Mouse (Mus musculus) embryonic fibroblast, embryonic 13.5 days (primary cell): ENCODE measurements at regions not wholly inside any gene's neighbourhood (a gene's known extent, or its start where the extent isn't known, plus 50 kb on each side); places are given as distances from the start of the nearest gene placed in this dataset.

ENCODE experiments used
- H3K27ac ChIP-seq: 2 replicates; pipeline ENCODE4 v1.5.1; 2012; ENCODE audit warnings: low read length, control low read depth, inconsistent platforms; ENCODE audit not compliant: insufficient read depth
- H3K4me1 ChIP-seq: 2 replicates; pipeline ENCODE4 v1.6.1; 2011; ENCODE audit warnings: low read length; ENCODE audit not compliant: control insufficient read depth, insufficient read depth
- H3K4me3 ChIP-seq: 2 replicates; pipeline ENCODE4 v1.5.1; 2011; ENCODE audit warnings: mild to moderate bottlenecking, control low read depth, low read length; ENCODE audit not compliant: insufficient read depth
- CTCF ChIP-seq: IDR thresholded peaks from 2 replicates; pipeline ENCODE4 v1.5.1; 2011; ENCODE audit warnings: mild to moderate bottlenecking, control low read depth, low read length, moderate library complexity, borderline replicate concordance; ENCODE audit not compliant: insufficient read depth
- POLR2A ChIP-seq: IDR thresholded peaks from 2 replicates; pipeline ENCODE4 v1.6.1; 2011; ENCODE audit warnings: low read depth, mild to moderate bottlenecking, control low read depth, low read length, moderate library complexity

DNA sequence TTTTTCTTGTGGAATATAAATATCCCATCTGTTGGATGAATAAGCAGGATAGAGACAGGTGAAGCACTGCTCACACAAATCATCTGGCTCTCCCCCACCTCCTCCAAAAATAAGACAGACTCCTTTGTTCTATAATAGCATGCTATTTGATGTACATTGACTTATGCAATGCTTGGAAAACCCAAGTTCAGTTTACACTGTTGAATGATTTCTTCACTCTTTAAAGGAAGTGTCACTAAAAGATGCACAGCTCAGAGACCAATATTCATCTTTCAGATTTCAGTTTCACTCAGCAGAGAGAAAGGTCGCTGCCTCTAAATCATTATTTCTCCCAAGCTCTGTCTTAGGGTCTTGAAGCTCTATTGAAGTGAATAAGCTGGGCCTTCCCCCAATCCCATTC lies 417.4 kb downstream of the Hs3st1 start:
- Histone ChIP-seq H3K4me1 (no peaks in the 10 kb centered on the region), H3K27ac (no peak overlapping the region), H3K4me3 (no peak overlapping the region)
- no peak for TF ChIP-seq POLR2A
- no peak for TF ChIP-seq CTCF

DNA sequence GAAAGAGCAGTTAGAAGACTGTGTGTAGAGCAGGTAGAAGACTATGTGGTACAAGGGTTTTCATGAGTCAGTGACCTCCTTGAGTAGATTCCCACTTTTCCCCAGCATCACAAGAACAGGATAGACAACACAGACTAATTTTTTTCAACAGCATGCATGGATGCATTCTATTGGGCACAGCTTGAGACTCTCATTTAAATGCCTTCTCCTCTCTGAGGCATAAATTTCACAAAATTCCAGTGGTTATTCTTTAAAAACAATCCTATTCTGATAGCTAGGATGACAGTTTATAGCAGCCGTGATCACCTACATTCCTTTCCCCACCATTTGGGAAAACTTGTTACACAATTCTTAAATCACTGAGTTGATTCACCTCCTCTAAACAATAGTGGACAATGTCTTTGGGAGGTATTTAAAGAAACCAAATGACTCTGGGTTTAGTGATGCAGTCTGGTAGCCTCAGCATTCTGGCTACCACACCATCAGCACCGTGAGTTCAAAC lies 418.7 kb downstream of the Hs3st1 start:
- no peak for TF ChIP-seq POLR2A
- no peak for TF ChIP-seq CTCF
- no peak overlapping the region for H3K27ac ChIP-seq
- no peaks in the 10 kb centered on the region for H3K4me1 ChIP-seq
- no peak overlapping the region for H3K4me3 ChIP-seq

DNA sequence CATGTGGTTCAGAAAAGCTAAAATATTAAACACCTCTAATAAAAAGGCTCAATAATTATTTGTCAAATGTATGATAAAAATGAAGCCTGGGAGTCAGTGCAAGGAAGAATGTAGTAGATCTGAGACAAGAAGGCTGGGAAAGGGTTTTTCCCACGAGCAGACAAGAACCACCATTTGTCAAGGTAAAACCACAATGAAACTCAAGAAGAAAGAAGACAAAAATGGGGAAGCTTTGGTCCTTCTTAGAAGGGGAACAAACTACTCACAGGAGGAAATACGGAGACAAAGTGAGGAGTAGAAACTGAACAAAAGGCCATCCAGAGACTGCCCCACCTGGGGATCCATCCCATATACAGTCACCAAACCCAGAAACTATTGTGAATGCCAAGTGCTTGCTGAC lies 420.0 kb downstream of the Hs3st1 start:
- no peaks in the 10 kb centered on the region for H3K4me1 ChIP-seq
- no peak overlapping the region for H3K4me3 ChIP-seq
- H3K27ac ChIP-seq, result no peak overlapping the region
- TF ChIP-seq CTCF (no peak), POLR2A (no peak)

DNA sequence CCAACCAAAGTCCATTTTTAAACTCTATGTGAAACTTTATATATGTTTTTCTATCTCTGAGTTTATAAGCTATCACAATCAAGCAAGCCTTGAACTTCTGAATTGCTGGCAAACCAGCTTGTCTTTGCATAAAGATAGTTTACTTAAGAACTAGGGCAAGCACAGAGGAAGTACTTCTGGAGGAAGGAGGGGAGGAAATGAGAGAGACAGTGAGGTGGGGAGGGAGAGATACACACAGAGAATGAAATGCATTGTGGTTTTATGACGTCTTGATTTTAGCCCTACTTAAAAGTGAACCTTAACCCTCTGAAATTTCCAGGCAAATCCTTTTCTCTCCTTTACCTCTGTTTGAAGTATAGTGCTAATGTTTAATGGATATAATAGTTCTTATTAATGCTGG lies 421.0 kb downstream of the Hs3st1 start:
- Histone ChIP-seq H3K27ac (no peak overlapping the region), H3K4me3 (no peak overlapping the region), H3K4me1 (no peaks in the 10 kb centered on the region)
- TF ChIP-seq POLR2A (no peak), CTCF (no peak)

DNA sequence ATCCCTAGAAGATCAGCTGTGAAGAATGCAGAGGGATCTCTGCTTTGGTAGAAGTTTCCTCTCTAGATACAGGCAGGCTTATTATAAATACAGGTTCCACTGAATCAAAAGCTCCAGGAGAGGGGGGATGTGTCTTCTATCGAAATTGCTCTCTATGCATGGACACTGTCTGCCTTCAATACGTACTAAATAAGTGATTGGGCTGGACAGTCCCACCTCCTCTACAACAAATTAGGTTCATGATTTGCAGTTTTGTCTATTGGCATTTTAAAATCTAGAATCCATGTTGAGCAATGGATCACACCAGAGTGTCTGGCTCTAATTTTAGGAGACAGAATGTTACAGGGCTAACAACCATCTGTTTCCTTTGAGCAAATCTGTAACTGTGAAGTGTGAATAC lies 429.9 kb downstream of the Hs3st1 start:
- no peak overlapping the region for H3K4me3 ChIP-seq
- TF ChIP-seq CTCF (no peak), POLR2A (no peak)
- H3K27ac ChIP-seq, result no peak overlapping the region
- H3K4me1 ChIP-seq, result no peaks in the 10 kb centered on the region

DNA sequence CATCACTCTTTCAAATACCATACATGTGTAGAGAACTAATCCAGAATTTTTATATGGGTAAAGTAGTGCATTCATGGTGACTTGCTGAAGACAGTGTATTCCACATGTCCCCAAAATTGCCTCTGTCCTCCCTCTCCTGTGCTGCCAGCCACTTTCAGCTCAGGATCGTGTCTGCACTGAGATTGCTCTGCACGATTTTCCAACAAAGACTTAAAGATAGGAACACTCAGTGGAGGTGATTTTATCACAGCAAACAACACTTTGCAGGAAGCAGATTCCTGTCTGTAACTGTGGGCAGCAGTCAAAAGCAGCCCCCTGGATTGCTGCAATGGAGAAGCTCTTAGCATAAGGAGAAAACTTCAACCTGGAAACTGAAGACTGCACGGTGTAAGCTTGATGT lies 438.8 kb downstream of the Hs3st1 start:
- H3K4me1 ChIP-seq, result no peaks in the 10 kb centered on the region
- no peak for TF ChIP-seq CTCF
- TF ChIP-seq POLR2A, result no peak
- H3K27ac ChIP-seq, result no peak overlapping the region
- no peak overlapping the region for H3K4me3 ChIP-seq

DNA sequence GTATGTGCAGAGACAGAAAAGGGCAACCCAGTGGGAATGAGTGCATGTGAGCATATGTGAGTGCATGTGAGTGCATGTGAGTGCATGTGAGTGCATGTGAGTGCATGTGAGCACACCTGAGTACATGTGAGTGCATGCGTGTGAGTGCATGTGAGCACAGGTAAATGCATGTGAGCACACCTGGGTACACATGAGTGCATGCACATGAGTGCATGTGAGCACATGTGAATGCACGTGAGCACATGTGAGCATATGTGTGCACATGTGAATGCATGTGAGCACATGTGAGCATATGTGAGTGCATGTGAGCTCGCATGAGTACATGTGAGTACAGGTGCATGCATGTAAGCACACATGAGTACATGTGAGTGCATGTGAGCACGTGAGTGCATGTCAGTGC lies 434.6 kb upstream of the Clnk start:
- H3K4me1 ChIP-seq, result no peaks in the 10 kb centered on the region
- TF ChIP-seq CTCF (no peak), POLR2A (no peak)

DNA sequence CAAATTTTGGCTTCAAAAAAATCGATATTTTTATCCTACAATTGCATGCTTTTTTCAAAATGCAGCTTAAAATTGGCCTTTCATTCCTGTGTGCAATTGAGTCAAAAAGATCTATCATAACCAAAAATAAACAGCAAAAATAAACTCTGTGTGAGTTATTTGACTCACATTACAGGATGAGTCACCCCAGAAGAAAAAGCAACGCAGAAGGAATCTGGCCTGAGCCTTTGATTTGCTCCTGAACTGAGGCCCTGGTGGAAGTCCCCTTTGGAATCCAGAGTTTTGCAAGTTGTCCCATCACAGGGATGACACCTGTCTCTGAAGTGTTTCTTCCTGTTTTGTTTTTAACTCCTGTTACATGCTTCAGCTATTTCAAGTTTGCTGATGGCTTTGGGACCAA lies 429.2 kb upstream of the Clnk start:
- no peak overlapping the region for H3K4me3 ChIP-seq
- TF ChIP-seq CTCF (no peak), POLR2A (no peak)
- H3K27ac ChIP-seq, result no peak overlapping the region
- H3K4me1 ChIP-seq, result peaks cover 2% of the 10 kb centered on the region; the same call in 1 of the 2 replicates

More for the DNA sequence above, 434.6 kb upstream of the Clnk start:
- Histone ChIP-seq H3K4me3 (no peak overlapping the region), H3K27ac (no peak overlapping the region)

DNA sequence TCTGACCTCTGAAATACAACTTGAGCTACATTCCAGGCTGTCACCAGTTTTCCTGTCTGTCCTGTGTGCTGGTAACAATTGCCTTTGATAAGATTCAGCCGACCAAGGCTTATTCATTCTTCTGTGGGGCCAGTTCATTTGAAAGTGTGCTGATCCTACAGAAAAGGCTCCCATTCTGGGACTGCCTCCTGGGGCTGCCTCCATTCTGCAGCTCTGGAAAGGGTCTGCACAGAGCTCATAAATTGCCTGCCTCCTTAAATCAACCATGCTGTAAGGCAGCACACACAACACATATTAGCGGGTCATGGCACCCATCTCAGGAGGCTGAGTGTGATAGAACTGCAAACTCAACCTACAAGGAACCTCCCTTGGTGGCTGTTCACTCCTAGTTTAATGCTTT lies 416.2 kb upstream of the Clnk start:
- Histone ChIP-seq H3K4me1 (no peaks in the 10 kb centered on the region), H3K27ac (no peak overlapping the region), H3K4me3 (no peak overlapping the region)
- TF ChIP-seq POLR2A, result no peak
- no peak for TF ChIP-seq CTCF

DNA sequence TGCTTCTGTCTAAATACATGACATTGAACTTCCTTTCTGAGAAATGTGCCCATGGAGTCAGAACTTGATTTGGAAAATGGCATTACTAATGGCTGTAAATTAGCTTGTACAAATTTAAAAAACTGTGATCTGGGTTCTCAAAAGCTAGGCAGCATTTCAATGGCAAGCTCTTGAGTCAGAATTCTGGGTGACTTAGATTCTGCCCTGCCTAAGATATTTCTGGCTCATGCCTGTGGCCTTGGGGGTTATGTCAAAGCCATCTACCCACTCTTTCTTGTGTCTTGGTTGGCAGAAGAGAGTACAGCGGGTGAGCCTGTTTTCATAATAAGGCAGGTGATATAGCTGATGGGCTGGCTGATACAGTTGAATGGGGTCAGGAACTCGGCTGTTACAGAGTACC lies 404.4 kb upstream of the Clnk start:
- Histone ChIP-seq H3K4me3 (no peak overlapping the region), H3K4me1 (no peaks in the 10 kb centered on the region), H3K27ac (no peak overlapping the region)
- no peak for TF ChIP-seq CTCF
- no peak for TF ChIP-seq POLR2A

DNA sequence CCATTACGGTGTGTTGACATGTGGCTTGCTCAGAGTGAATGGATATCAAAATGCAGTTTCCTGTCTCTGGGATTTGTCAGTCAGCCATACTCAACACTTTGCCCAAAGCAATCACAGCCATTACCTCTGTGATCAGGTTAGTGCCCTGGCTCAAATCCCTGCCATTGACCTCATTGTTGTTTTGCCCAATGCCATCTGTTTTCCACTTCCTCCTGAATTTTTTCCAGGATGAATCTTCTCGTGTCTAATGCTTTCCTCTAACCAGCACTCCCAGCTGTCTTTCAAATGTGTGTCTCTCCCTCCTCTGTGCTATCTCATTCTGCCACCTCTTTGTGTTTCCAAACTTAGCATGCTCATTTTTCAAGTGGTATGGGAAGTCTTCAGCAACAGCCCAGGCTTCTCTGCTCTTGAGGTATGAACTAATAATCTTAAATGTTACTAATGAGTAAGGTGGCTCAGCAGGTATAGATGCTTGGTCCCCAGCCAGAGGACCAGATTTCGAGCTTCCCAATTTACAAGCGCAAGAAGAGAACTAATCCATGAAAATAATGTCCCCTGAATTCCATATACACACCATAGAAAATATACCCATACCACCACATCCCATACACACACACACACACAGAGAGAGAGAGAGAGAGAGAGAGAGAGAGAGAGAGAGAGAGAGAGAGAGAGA lies 397.2 kb upstream of the Clnk start:
- Histone ChIP-seq H3K4me1 (no peaks in the 10 kb centered on the region), H3K4me3 (no peak overlapping the region), H3K27ac (no peak overlapping the region)
- TF ChIP-seq POLR2A, result no peak
- no peak for TF ChIP-seq CTCF
